Mouse (Mus musculus) gonadal fat pad, adult 2 months (tissue): ENCODE results near the gene 1700067K01Rik. TPM values are rescaled to one million over a fixed set of nuclear protein-coding genes. Genes with fewer than 3 reads are reported as not detected.
"Not testable (repeated sequence)": the region's sequence is repeated elsewhere in the genome, so short reads cannot be mapped to it uniquely, and the experiment has no call there.

Experiments used
- DNase-seq: peaks from one replicate; pipeline ENCODE4 v3.0.0-alpha.2; 2012; ENCODE audit warnings: low read depth
- polyA plus RNA-seq: library from polyadenylated mRNA; depleted of rRNA; stranded (reverse); fragments of >200 nt; gene quantifications from 2 replicates; pipeline ENCODE4 v1.2.3, GENCODE M21; 2012

The 1700067K01Rik gene
- polyA plus RNA-seq, 1 experiment: 0.28 TPM

DNA sequence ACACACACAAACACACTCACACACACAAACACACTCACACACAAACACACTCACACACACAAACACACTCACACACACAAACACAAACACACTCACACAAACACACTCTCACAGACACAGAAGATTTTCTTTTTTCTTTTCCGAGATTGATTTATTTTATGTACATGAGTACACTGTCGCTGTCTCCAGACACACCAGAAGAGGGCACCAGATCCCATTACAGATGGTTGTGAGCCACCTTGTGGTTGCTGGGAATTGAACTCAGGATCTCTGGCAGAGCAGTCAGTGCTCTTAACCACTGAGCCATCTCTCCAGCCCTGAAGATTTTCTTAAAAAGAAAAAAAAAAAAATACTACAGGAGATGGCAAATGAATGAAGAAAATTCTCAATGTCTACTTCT is 18.1 kb upstream of the 1700067K01Rik start:
- DNase-seq: not testable (repeated sequence)

DNA sequence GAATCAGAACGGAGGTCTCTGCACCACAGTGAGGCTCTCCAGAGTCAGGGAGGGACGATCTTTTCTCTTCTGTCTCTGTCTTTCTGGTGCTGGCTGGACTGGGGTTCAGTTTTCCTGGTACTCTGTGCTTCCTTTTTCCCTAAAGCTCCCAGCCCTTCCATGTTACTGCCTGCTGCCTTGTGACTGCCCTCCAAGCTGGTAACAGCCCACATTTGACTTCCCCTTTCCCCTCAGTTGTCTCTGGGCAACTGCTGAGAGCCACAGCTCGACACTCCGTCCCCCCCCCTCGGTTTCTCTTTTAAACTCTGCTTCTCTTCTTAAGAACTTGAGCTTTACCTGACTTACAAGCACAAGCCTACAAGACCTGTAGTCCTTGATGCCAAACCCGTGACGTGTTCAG is 12.1 kb upstream of the 1700067K01Rik start:
- no peak for DNase-seq

DNA sequence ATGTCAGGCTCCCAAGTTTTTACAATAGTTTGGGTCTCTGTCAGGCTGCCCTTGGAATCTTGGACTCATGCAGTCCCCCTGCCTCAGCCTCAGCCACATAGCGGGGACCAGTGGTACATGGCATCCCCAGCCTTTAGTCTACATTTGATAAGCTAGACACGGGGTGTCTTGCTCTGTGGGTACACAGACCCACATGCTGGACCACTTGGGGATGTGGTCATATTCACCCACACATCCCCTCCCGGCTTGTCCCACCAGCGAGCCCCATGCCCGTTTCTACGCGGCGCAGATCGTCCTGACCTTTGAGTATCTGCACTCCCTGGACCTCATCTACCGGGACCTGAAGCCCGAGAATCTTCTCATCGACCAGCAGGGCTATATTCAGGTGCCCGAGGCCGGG is 11.1 kb upstream of the 1700067K01Rik start:
- no peak for DNase-seq

DNA sequence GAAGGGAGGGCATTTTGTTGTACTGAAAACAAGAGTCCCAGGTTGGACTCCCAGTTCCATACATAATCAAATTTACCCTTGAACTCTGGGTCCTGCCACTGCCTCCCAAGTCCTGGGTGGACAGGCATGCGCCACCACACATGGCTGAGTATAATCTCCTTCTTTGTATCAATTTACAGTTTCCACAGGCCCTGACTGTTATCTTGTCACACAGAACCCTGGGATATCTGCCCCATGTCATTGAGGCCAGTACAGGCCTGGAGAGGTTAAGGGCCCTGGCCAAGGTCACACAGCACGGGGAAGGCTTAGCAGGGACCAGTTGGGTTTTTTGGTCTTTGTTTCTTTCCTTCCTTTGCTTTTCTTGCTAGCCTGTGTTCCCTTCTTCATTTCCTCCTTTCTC is 8.8 kb upstream of the 1700067K01Rik start:
- no peak for DNase-seq

DNA sequence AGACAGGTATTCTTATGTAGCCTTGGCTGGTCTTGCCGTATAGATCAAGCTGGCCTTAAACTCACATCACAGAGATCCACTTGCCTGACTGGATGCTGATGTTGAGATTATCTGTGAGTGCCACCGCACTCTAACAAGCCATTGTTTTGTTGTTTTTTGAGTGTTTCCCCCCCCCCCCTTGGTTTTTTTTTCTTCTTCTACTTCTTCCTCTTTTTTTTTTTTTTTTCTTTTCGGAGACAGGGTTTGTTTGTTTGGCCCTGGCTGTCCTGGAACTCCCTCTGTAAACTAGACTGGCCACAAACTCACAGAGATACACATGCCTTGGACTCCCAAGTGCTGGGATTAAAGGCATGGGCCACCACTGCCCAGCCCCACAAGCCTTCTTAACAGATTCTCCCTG is 7.3 kb upstream of the 1700067K01Rik start:
- no peak for DNase-seq

DNA sequence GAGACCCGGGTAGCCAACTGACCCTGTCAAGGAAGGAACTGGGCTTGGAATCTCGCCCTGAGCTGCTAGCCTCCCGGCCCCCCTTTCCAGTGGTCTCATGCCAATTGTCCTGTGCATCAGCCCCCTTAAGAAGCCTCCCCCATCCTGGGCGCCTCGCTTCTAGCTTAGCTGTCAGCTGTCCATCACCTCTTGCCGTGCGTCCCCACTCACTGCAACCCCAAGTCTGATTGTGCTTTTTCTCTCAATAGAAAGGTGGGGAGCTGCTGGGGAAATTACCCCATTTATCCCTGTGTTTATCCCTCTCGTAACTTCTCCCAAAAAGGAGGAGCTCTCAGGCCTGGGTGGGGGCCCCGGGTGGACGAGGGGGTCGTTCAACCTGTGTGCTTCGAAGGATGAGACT is 5.3 kb upstream of the 1700067K01Rik start:
- DNase-seq: no peak

DNA sequence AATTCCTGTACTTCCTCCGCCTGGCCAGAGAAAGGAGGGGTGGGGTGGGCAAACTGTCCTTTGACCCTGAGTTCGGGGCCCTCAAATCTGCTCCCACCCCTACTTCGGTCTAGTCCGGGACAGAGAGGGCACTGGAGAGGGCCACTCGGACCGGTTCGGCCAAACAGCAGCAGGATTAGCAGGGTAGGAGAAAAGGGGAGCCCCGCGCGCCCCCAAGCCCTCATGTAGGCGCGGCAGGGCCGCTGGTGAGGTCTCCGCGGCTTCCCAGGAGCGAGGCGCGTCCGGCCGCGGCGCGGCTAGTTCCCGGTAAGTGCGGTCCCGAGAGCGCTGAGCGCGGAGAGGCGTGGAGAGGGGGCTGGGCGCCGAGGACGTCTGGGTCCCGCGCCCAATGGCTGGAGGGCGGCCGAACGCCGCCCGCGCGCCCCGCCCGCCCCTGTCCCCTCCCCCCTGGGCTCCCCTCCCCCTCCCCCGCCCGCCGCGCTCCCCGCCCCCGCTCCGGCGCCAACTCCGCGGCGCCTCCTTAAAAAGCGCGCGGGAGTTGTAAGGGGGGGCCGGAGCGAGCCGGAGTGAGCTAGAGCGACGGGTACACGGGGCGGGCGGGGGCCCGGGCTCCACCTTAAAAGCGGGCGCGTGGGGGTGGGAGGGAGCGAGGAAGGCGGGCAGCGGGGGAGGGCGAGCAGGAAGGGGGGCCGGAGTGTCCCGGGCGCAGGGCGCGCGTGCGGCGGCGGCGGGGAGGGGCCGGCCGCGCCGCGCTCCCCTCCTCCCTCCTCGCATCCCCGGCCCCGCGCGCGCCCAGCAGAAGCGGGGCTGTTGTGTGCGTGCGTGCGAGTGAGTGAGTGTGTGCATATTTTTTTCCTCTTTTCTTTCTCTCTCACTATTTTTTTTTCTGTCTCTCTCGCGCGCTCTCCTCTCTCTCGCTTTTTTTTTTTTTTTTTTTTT is 4.5 kb upstream of the 1700067K01Rik start:
- no peak for DNase-seq

DNA sequence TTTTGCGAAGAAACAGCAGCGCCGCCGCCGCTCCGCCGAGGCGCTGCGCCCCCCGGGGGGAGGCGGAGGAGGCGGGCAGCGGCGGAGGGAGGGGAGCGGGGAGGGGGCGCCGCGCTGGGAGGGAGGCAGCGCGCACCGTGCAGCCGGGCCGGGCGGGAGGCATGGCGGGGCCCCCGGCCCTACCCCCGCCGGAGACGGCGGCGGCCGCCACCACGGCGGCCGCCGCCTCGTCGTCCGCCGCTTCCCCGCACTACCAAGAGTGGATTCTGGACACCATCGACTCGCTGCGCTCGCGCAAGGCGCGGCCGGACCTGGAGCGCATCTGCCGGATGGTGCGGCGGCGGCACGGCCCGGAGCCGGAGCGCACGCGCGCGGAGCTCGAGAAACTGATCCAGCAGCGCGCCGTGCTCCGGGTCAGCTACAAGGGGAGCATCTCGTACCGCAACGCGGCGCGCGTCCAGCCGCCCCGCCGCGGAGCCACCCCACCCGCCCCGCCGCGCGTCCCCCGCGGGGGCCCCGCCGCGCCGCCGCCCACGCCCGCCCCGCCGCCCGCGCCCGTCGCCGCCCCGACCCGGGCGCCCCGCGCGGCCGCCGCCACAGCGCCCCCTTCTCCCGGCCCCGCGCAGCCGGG is 3.7 kb upstream of the 1700067K01Rik start, which contains the start of gene Samd1:
TSS of gene Samd1 (plus strand) at position 162 of the 631 bp plus-strand sequence.
- no peak for DNase-seq

DNA sequence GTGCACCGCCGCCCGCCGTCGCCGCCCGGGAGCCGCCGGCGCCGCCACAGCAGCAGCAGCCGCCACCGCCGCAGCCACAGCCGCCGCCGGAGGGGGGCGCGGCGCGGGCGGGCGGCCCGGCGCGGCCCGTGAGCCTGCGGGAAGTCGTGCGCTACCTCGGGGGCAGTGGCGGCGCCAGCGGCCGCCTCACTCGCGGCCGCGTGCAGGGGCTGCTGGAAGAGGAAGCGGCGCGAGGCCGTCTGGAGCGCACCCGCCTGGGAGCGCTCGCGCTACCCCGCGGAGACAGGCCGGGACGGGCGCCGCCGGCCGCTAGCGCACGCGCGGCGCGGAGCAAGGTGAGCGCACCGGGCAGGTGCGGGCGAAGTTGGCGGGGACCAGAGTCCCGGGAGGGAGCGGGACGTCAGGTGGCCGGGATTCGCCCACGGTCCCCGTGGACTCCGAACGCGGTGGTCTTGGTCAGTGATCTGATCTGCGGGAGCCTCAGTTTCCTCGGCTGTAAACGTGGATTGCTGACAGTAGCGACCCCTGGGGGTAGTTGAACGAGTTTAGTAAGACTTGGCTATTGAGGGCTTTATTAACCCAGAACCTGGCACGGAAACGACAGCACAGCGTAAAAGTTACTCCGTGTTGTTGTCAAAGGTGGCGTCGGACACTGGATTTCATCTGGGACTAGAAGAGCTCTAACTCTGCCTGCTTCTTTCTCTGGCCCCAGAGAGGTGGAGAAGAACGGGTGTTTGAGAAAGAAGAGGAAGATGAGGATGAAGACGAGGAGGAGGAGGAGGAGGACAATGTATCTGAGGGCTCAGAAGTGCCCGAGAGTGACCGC is 2.9 kb upstream of the 1700067K01Rik start:
- DNase-seq: no peak

DNA sequence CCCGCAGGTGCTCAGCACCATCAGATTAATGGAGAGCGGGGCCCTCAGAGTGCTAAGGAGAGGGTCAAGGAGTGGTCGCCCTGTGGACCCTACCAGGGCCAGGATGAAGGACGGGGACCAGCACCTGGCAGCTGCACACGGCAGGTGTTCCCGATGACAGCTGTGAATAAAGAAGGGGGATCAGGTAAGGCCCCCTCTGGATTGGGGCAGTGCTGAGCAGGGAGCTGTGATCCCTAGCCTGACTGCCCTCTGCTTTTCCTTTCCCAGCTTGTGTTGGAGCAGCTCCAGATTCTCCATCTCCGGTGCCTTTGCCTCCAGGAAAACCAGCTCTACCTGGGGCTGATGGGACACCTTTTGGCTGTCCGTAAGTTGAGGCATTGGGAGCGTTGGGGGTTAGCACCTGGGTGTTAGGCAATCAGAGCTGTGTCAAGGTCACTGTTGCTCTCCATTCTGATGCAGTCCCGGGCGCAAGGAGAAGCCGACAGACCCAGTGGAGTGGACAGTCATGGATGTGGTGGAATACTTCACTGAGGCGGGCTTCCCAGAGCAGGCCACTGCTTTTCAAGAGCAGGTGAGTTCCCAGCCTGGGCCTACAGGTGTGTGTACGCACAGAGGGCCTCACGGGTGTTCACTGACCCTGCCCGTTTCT is 2.1 kb upstream of the 1700067K01Rik start:
- DNase-seq: no peak

DNA sequence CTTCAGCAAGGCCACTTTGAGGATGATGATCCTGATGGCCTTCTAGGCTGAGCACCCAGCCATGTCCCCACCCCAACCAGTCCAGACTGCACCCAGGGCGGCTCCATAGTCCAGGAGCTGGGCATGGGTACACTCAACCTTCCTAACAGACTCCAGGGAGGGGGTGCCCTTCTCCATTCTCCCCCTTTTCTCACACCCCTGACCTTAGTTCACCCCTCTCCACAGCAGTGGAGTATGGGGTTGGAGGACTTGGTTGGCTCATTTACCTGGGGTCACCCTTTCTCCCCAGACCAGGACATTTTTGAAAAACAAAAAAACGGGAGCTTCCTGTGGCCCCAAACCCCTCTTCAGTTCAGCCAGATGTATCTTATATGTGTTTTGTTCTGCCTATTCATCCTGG is 1.5 kb upstream of the 1700067K01Rik start:
- no peak for DNase-seq

DNA sequence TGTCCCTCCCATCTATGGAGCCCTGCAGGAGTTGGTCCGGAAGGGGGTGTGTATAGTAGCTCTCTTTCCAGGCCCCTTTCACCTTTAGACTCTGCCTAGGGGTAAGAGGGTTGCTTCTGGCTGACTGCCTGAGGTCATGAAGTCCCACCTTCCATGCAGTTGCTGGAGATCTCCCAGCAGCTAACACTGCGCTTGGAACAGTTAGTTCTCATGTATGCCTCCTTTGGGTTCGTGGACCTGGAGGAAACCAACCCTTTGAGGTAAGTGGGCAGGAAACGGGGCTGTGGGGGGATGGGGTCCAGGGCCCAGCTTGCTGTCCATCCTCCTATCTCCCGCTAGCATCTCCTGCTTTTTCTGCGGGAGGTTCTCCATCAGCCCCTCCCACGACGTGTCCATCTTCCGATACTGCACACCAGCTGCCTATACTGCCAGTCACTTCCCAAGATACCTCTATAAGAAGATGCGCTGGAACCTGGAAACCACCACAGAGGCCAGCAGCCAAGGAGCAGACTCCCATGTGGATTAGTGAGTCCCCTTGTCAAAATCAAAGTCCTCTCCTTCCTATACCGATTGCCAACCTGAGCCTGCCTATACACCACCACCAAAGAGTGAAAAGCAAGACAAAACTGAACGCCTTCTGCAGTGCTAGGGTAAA is 1.8 kb downstream of the 1700067K01Rik start:
- DNase-seq: no peak

DNA sequence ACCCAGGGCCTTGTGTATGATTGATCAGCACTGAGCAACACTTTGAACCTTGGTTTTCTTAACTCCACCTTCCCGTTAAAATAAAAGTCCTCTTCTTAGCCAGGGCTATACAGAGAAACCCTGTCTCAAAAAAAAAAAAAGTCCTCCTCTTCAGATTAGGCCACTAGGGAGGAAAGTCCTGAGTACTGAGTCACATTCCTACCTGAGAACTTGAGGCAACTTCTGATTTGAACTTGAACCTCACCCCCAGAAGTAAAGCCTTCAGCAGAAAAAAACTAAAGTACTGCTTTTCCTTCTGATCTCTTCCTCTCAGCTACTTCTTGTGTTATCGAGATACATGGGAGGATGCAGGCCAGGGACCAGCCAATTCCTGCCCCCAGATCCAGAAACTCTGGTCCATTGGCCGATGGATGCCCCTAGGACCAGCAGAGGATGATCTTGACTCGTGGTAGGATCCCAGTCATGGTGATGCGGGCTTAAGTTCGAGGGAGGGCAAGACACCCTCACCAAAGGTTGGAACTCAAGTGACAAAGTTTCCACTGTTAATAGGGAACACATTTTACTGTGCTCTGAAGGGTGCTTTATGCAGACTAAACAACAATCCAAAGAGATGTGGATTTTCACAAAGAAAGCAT is 2.4 kb downstream of the 1700067K01Rik start:
- no peak for DNase-seq

DNA sequence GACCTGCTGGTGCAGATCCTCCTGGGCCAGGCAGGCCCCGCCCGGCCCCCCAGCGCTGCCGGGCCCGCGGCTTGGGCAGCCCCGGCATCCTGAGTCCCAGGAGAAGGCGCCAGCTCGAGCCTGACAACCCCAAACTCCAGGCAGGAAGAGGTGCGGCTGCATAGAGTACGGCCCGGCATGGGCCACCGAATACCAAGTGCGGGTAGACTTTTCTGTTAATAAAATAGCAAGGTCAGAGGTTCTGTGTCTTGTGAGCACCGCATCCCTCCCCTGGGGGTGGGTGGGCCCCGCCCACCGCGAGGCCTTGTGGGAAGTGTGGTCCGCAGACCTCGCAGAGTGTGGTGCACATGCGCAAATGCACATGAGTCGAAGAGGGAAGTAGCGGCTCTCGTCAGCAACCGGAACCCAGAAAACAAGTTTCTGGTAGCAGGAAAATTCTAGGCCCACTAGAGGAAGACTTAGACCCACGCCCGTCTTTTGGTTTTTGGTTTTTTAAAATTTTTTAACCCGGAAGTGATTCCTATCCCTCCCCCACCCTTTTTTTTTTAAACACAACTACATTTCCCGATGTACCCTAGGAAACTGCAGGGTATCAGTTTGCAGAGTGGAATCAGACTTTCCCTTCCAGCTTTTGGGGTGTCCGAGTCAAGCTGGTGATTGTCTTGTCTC is 3.4 kb downstream of the 1700067K01Rik start:
- peak; percentile 54 for DNase-seq

DNA sequence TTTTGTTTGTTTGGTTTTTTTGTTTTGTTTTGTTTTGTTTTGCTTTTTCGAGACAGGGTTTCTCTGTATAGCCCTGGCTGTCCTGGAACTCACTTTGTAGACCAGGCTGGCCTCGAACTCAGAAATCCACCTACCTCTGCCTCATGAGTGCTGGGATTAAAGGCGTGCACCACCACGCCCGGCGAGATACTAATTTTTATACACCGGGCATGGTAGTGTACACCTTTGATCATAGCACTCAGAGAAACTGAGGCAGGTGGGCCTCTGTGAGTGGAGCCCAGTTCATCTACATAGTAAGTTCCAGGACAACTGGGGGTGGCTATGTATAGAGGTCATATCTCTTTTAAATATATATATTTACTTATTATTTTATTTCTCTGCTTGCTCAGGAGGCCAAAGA is 4.2 kb downstream of the 1700067K01Rik start:
- not testable (repeated sequence) for DNase-seq

DNA sequence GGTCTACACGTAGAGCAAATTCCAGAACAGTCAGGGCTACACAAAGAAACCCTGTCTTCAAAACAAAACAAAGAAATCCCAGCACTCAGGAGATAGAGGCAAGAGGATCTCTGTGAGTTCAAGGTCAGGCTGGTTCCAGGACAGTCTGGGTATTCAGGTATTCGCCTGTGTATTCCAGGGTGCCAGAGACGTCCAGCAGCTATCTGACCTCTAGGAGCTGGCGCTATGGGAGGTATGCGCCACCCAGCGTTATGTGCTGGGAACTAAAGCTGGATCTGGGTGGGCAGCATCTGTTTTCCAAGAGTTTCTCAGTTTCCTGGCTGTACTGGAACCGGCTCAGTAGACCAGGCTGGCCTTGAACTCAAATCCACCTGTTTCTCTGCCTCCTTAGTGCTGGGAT is 7.1 kb downstream of the 1700067K01Rik start:
- DNase-seq: no peak

DNA sequence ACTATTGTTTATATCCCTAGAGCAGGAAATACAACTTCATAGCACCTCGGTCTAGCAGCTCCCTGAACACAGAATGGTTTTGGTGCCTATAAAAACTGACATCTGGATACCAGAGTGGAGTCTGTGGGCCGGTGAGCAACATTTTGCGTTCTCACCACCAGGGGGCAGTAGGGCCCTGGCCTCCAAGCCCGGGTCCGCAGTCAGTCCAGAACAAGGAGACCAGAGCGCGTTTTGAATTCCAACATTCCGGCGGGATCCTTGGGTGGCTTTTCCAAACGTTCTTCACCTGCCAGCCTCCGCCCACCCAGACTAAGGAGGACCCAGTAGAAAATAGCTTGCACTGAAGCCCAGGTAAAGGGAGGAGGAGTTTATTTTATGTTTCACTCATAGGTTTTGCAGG is 8.6 kb downstream of the 1700067K01Rik start:
- DNase-seq: no peak

DNA sequence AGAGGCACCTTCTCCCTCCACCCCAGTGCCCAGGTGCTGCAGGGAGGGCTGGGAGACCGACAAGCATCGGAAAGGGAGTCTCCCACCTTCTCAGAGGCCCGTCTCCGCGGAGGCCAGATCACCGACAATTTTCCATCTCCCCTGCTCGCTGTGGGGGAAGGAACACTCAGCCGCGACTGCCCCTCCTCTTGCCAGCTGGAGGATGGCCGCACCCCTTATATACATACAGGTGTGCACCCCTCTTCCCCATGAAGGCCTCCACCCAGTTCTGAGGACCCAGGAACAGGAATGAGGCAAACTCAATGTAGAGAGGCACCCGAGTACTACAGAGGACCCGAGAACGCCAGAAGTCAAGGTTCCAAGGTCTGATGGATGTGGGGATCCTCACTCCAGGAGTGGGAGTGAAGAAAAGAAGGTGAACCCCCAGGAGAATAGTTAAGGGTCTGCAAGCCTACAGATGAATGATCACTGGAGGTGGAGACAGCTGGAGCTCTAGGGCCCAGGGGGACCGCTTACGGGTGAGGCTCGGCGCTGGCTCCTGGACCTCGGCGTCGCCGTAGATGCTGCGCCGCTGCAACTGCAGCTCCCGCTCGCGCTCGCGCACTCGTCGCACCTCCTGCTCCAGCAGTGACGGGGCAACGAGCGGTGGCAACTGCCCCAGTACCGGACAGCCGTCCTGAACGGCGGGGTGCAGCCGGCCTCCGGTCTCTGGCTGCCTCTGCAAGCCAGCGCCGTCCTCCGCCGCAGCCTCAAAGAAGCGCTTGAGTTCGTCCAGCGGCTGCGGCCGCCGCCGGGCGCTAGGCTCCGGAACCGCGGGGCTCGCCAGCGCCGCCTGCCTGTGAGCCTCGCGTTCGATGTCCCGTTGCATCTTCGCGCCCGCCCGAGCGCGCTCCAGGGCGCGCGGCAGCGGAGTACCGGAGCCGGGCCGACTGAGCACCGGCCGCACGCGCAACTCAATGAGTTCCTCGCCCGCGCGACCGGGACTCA is 9.6 kb downstream of the 1700067K01Rik start:
- DNase-seq: no peak
